Mouse (Mus musculus): ENCODE data around the gene Mlana.

Gene Mlana

GRCm38 (mm10) chr19:29676479-29677193 lies 21.0 kb upstream of the Mlana start:
- no peak for DNase-seq (ENCODE audit: low spot score)

- no peak for DNase-seq (ENCODE audit: low spot score)
Measured at GRCm38 (mm10) chr19:29678181-29678778, 19.3 kb upstream of the Mlana start.

GRCm38 (mm10) chr19:29680182-29681152 lies 17.2 kb upstream of the Mlana start:
- DNase-seq (ENCODE audit: low spot score) = no peak

- DNase-seq (ENCODE audit: low spot score) = no peak
Measured at GRCm38 (mm10) chr19:29683844-29684540, 13.6 kb upstream of the Mlana start.

- DNase-seq (ENCODE audit: low spot score) = no peak
Measured at GRCm38 (mm10) chr19:29695071-29695470, 2.6 kb upstream of the Mlana start.

GRCm38 (mm10) chr19:29696309-29696708 lies 1.3 kb upstream of the Mlana start:
- no peak for DNase-seq (ENCODE audit: low spot score)

- no peak for DNase-seq (ENCODE audit: low spot score)
Measured at GRCm38 (mm10) chr19:29696840-29697239, 784 bp upstream of the Mlana start.

- no peak for DNase-seq (ENCODE audit: low spot score)
Measured at GRCm38 (mm10) chr19:29701707-29702106, 4.1 kb downstream of the Mlana start.

GRCm38 (mm10) chr19:29704436-29704835 lies 6.8 kb downstream of the Mlana start:
- no peak for DNase-seq (ENCODE audit: low spot score)

- no peak for DNase-seq (ENCODE audit: low spot score)
Measured at GRCm38 (mm10) chr19:29707314-29707898, 9.8 kb downstream of the Mlana start.

- DNase-seq (ENCODE audit: low spot score) = no peak
Measured at GRCm38 (mm10) chr19:29708003-29708402, 10.4 kb downstream of the Mlana start.

- no peak for DNase-seq (ENCODE audit: low spot score)
Measured at GRCm38 (mm10) chr19:29708461-29708860, 10.8 kb downstream of the Mlana start.

GRCm38 (mm10) chr19:29709461-29709860 lies 11.8 kb downstream of the Mlana start:
- DNase-seq (ENCODE audit: low spot score) = no peak

GRCm38 (mm10) chr19:29713451-29713850 lies 15.8 kb downstream of the Mlana start:
- DNase-seq (ENCODE audit: low spot score) = no peak

- DNase-seq (ENCODE audit: low spot score) = no peak
Measured at GRCm38 (mm10) chr19:29717854-29718253, 20.2 kb downstream of the Mlana start.

GRCm38 (mm10) chr19:29718476-29718875 lies 20.9 kb downstream of the Mlana start:
- DNase-seq (ENCODE audit: low spot score) = no peak

GRCm38 (mm10) chr19:29735421-29735820 lies 37.8 kb downstream of the Mlana start:
- DNase-seq (ENCODE audit: low spot score) = no peak

- DNase-seq (ENCODE audit: low spot score) = no peak
Measured at GRCm38 (mm10) chr19:29739608-29740007, 42.0 kb downstream of the Mlana start.

- DNase-seq (ENCODE audit: low spot score) = no peak
Measured at GRCm38 (mm10) chr19:29740661-29741060, 43.0 kb downstream of the Mlana start.

GRCm38 (mm10) chr19:29743531-29743930 lies 45.9 kb downstream of the Mlana start:
- no peak for DNase-seq (ENCODE audit: low spot score)

- DNase-seq (ENCODE audit: low spot score) = no peak
Measured at GRCm38 (mm10) chr19:29750994-29751393, 53.4 kb downstream of the Mlana start.

- no peak for DNase-seq (ENCODE audit: low spot score)
Measured at GRCm38 (mm10) chr19:29753939-29754338, 56.3 kb downstream of the Mlana start.
